Mouse (Mus musculus) Patski (cell line): ENCODE data around the gene Recql5. TPM values are rescaled to one million over a fixed set of nuclear protein-coding genes. Genes with fewer than 3 reads are reported as not detected.

Experiments used
- ATAC-seq: fragments of 100-300 bp; one replicate; pipeline ENCODE4 v1.8.0; 2021
- CTCF ChIA-PET: fragments of 350-600 bp; sonication (Branson Sonifier 250); formaldehyde crosslinking; loops from one replicate; lab custom pipeline; 2022; ENCODE audit warnings: inconsistent platforms; lab: Charles Lee
- POLR2A ChIA-PET: fragments of 350-600 bp; sonication (Branson Sonifier 250); formaldehyde crosslinking; loops from one replicate; lab custom pipeline; 2022; ENCODE audit warnings: antibody characterized with exemption, inconsistent platforms; lab: Charles Lee
- DNase-seq: peaks from one replicate; pipeline ENCODE4 v3.0.0-alpha.2; 2011; ENCODE audit warnings: low read depth, low spot score
- H3K27me3 ChIP-seq: fragments of 371-371 bp; one replicate; pipeline ENCODE4 v1.5.1; 2021
- CTCF ChIP-seq: fragments of 100-300 bp; IDR thresholded peaks from one replicate; pipeline ENCODE4 v1.5.1; 2021
- in situ Hi-C: fragments of 300-500 bp; cut with MboI; formaldehyde crosslinking; loops from 3 replicates; pipeline ENCODE4 v1.11.1; 2018; ENCODE audit warnings: low pct_unique_long_range_greater_than_20kb, mixed read lengths
- polyA plus RNA-seq: library from polyadenylated mRNA; unstranded; gene quantifications from one replicate; pipeline ENCODE4 v1.2.3, GENCODE M21; 2021

Recql5 gene
- polyA plus RNA-seq, 1 experiment from 2014 or later = 20.9 TPM

DNA sequence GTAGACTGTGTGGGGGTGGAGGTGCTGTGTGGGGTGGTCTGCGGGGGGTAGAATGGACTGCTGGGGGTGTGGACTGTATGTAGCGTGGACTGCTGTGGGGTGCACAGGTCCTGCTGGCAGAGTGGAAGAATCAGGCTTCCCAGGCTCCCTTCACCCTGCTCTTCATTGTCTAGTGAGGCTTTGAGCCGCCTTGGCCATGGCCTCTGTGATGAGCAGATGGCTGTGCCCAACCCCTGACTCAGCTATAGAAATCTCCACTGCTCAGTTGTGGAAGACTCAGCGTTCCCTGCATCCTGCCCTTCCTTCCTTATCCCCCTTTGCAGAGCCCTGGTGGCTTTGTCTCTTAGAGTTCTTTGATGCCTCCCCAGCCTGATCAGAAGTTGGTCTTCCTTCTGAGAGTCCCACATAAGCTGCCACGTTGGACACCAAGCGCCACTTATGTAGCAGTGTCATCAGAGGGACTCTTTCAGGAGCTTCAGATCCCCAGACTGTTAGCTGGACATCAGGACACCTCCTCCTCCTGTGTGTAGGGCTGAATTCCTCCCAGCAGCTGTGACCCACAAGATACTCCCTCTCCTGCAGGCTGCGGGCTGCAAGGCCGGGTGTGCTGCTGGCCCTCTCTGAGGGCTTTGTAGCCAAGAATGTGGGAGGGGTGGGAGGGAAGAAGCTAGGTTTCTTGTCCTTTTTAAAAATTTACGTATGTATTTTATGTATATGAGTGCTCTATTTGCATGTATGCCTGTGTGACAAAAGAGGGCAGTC lies 29.6 kb upstream of the Recql5 start:
- no peak for TF ChIP-seq CTCF
- DNase-seq (no peak), ATAC-seq (no peak)
- CTCF ChIA-PET = no interaction called here
- in situ Hi-C loops = no loop called here
- H3K27me3 ChIP-seq = no peaks in the 10 kb centered on the region
- POLR2A ChIA-PET = no interaction called here

DNA sequence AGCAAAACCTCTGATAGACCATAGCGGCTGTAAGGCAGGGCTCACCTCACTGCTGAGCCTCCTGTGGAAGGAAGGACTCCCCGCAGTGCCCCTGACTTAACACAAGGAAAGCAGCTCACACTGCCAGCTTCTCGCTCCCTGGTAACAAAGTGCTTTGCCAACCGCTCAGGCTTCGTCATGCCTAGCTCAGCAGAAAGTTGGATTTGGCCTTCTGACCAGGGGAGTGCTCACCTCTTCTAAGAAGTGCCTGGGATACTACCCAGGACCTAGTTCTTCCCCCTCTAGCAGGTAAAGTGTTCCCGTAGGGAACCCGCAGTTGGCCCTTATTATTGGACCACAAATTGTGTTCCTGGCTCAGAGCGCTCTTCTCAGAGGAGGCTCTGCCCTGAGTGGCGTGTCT lies 25.7 kb upstream of the Recql5 start:
- no peak for TF ChIP-seq CTCF
- no peak for DNase-seq
- no peaks in the 10 kb centered on the region for H3K27me3 ChIP-seq
- ATAC-seq = no peak
- ChIA-PET CTCF (no interaction called here), POLR2A (no interaction called here)
- in situ Hi-C loops = no loop called here

DNA sequence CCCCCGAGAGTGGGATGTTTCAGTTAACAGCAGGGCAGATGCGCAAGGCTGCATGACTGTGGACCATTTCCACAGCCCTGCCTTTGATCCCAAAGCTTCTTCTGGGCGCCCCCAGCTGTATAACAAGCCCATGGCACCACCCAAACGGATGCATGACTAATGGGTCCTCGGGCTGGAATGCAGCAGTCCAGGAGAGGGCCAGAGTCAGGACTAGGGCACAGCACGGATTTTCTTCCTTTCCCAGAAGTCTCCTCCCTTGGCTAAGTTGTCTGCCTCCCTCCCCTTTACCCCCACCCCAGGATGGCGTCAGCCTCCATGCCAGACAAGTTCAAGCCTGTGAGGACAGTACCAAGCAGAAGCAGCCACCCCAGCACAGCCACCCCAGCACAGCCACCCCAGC lies 24.7 kb upstream of the Recql5 start:
- ATAC-seq (no peak), DNase-seq (no peak)
- CTCF ChIA-PET = interaction anchor here (1.0 to 1.1 kb wide), 2 partner anchors 13 to 18 kb away, joined by 3 read pairs; no protein-coding TSS in a partner anchor
- no peaks in the 10 kb centered on the region for H3K27me3 ChIP-seq
- in situ Hi-C loops = no loop called here
- no peak for TF ChIP-seq CTCF
- POLR2A ChIA-PET = interaction anchor here (0.5 to 1.4 kb wide), 2 partner anchors 9 to 22 kb away, joined by 3 to 4 read pairs; no protein-coding TSS in a partner anchor

GRCm38 (mm10) chr11:115956453-115956852 lies 23.2 kb upstream of the Recql5 start:
- POLR2A ChIA-PET = no interaction called here
- in situ Hi-C loops = no loop called here
- no peak for ATAC-seq

DNA sequence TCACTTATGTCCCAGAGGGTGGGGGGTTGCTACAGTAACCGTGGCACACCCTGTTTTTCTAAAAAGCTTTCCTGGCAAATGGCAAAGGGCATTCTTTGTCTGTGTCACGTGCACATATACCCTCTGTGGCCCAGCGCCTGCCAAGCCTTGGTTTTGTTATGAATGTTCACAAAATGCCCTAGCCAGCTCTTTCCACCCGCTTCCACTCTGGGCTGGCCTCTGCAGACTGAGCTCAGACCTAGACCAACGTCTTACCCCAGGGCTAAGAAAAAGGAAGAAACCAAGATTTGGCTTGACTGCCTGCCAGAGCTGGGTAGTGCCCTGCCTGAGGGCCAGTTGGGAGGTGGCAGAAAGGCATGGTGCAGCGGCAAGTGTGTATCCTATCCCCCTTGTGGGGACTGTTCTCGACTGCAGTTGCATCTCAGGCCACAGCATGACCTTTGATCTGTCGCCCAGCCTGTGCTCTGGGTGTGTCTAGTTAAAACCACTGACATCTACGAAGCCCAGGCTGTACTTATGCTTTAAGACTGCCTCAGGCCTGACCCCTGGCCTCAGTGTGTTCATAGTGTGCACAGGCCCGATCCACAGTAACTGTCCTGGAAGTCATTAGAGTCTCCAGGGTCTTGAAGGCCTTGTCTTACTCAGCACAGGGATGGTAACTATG lies 22.1 kb upstream of the Recql5 start:
- TF ChIP-seq CTCF = no peak
- no peak for DNase-seq

More at GRCm38 (mm10) chr11:115956453-115956852, 23.2 kb upstream of the Recql5 start:
- CTCF ChIA-PET = interaction anchor here (0.9 kb wide), 1 partner anchor 16 kb away, joined by 3 read pairs; no protein-coding TSS in a partner anchor
- no peak for TF ChIP-seq CTCF
- no peaks in the 10 kb centered on the region for H3K27me3 ChIP-seq
- no peak for DNase-seq

DNA sequence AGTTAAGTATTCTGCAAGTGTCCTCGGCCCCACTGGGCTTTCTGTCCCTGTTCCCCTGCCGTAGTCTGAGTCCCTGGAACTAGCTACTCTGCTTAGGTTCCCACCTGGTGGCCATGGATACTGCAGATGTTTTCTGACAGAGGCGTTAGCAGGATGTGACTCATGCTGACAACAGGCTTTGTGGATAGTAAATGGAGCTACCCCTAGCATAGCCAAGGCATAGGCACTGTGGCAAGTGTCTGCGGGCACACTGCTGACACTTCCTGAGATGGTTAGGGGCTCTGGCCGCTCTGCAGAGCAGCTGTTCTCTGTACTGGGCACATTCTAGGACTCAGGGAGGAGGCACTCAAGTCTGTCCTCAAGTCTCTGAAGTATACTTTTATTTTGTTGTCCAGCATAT lies 21.4 kb upstream of the Recql5 start:
- ATAC-seq (no peak), DNase-seq (no peak)
- H3K27me3 ChIP-seq = no peaks in the 10 kb centered on the region
- in situ Hi-C loops = no loop called here
- ChIA-PET CTCF (interaction anchor here (1.2 kb wide), 1 partner anchor 13 kb away, joined by 4 read pairs; no protein-coding TSS in a partner anchor), POLR2A (interaction anchor here (0.6 kb wide), 1 partner anchor 15 kb away, joined by 3 read pairs; no protein-coding TSS in a partner anchor)
- no peak for TF ChIP-seq CTCF

More for the DNA sequence above, 22.1 kb upstream of the Recql5 start:
- POLR2A ChIA-PET = interaction anchor here (0.6 kb wide), 1 partner anchor 190 kb away, joined by 4 read pairs; the partner anchor contains the start of gene Tmem94
- no peaks in the 10 kb centered on the region for H3K27me3 ChIP-seq
- no peak for ATAC-seq
- CTCF ChIA-PET = interaction anchor here (1.2 kb wide), 1 partner anchor 13 kb away, joined by 4 read pairs; no protein-coding TSS in a partner anchor
- in situ Hi-C loops = no loop called here

DNA sequence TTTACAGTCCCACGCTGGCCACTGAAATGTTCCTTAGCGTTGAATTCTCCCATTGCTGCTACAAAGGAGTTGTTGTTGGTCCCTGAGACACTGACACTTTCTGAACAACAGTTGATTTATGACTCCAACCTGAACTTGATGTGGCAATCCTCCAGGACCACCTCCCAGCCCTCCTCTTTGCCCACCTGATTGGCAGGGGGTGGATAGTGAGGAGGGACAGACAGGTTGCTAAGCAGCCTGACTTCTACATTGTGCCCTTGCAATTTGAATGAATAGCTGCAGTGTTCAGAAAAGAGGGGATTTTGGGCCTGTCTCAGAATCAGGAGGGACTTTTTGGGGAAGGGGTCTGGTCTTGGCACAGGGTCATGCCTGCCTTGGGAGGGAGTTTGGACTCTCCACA lies 17.4 kb upstream of the Recql5 start:
- ATAC-seq = no peak
- ChIA-PET CTCF (no interaction called here), POLR2A (no interaction called here)
- no peak for TF ChIP-seq CTCF
- no peak for DNase-seq
- in situ Hi-C loops = no loop called here
- H3K27me3 ChIP-seq = no peaks in the 10 kb centered on the region

GRCm38 (mm10) chr11:115948316-115948715 lies 15.0 kb upstream of the Recql5 start:
- in situ Hi-C loops = loop anchor here (25.0 kb wide), 1 partner anchor 514 kb away; the partner anchor contains the start of gene Qrich2
- ATAC-seq = no peak
- TF ChIP-seq CTCF = no peak
- no peak for DNase-seq
- CTCF ChIA-PET = interaction anchor here (1.1 to 1.5 kb wide), 2 partner anchors 9 to 12 kb away, joined by 3 to 5 read pairs; no protein-coding TSS in a partner anchor
- POLR2A ChIA-PET = no interaction called here
- no peaks in the 10 kb centered on the region for H3K27me3 ChIP-seq

DNA sequence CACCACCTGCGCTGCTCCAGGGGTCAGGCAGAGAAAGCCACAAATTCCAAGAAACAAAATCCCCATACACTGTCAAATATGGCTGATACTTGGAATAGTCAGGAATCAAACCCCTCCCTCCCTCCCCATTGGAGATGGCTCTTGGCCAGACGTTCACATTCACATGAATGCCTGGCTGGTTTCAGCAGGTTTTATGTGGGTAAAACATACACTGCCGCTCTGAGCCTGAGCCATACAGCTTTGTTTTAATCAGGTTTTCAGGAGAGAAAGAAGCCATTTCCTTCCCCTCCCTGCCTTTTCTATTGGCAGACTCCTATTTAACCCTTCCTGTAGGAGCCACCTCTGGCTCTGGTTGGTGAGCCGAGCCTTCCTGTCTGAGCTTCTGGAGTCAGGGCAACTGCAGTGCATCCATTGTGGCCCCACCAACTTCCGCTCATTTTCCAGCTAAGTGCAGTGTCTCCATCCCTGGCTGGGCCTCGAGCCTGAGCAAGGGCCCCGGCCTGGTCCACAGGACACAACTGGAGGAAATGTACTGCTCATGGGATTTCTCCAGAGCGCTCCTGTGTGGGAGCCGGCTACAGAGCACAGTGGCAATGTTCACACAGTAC lies 13.0 kb upstream of the Recql5 start:
- CTCF ChIA-PET = no interaction called here
- in situ Hi-C loops = loop anchor here (25.0 kb wide), 1 partner anchor 516 kb away; the partner anchor contains the start of gene Qrich2
- DNase-seq = no peak
- POLR2A ChIA-PET = no interaction called here
- H3K27me3 ChIP-seq = no peaks in the 10 kb centered on the region
- no peak for TF ChIP-seq CTCF
- ATAC-seq = no peak

GRCm38 (mm10) chr11:115945247-115945646 lies 12.0 kb upstream of the Recql5 start:
- no peaks in the 10 kb centered on the region for H3K27me3 ChIP-seq
- ChIA-PET POLR2A (no interaction called here), CTCF (interaction anchor here (0.9 kb wide), 1 partner anchor 54 kb away, joined by 4 read pairs; no protein-coding TSS in a partner anchor)
- ATAC-seq (no peak), DNase-seq (no peak)
- in situ Hi-C loops = loop anchor here (25.0 kb wide), 1 partner anchor 517 kb away; the partner anchor contains the start of gene Qrich2
- no peak for TF ChIP-seq CTCF
